Comparison of ENCODE assay signal across 8 mouse cellular contexts in the genomic region with DNA sequence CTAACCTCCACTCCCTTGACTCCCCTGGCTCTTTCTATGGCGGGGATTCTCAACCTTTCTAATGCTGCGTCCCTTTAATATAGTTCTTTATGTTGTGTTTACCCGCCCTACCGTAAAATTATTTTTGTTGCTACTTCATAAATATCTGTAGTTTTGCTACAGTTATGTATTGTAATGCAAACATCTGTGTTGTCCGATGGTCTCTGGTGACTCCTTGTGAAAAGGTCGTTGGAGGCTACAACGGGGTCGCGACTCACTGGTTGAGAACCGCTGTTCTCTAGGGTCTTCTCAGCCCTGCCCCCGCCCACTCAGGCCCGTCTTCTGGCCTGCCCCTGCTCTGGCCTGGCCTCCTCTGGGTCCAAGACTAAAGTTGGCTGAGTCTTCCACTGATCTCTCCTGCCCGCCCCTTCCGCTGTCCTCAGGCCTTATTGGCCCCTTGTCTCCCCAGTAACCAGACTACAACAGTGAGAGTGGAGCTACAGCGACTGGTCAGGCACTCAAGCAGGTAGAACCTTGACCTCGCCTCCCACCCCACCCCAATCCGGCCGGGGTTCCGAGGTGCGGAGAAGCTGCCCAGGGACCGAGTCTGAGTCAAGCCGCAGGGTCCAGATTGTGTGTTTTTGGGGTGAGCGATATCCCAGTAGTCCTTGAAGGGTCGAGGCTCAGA. TPM values are rescaled to one million over a fixed set of nuclear protein-coding genes. Genes with fewer than 3 reads are reported as not detected.
A peak's percentile ranks its signal among the peaks of the same experiment; 100 is the strongest.
DNase-seq lines count a peak whose midpoint lies in the region; ATAC-seq and TF ChIP-seq lines count a peak whose summit lies in the region.

A gene (plus strand): TSS at position 311 of the 667 bp plus-strand sequence.

- DNase-seq in adrenal gland, postnatal 25 days, result peak; percentile 76
- DNase-seq in kidney, postnatal 14 days, result peak; percentile 91
- DNase-seq in lung, postnatal 14 days, result peak; percentile 73
- peak; percentile 67 for DNase-seq in ovary, postnatal 10 days (ENCODE audit: low spot score)
- DNase-seq in yolk sac, embryonic 10.5 days (ENCODE audit: low spot score), result peak; percentile 85

- TF ChIP-seq EP300 in ES-Bruce4 (IDR thresholded peaks at IDR 0.05; ENCODE audit: insufficient read depth, low read depth, low read length), result no peak

- H3K27ac ChIP-seq in ES-Bruce4 (ENCODE audit: insufficient read depth, low read length), result peak within 1 kb of the TSS; percentile 88
- H3K27ac ChIP-seq in heart, embryonic 16.5 days (ENCODE audit: low read length), result peak within 1 kb of the TSS; percentile 95

- peak; percentile 65 for ATAC-seq in heart, embryonic 16.5 days (replicated peaks; ENCODE audit: extremely low read depth, insufficient read depth, low FRiP score)

- H3K9me3 ChIP-seq in ES-Bruce4 (replicated peaks; ENCODE audit: control insufficient read depth, insufficient read depth, low read length, poor library complexity, severe bottlenecking), result no peaks in the 10 kb centered on the region
- peaks cover 7% of the 10 kb centered on the region for H3K9me3 ChIP-seq in erythroblast, embryonic 14.5 days (ENCODE audit: control insufficient read depth, low read length)
- peaks cover 6% of the 10 kb centered on the region; the same call in 1 of the 2 replicates for H3K9me3 ChIP-seq in heart, embryonic 16.5 days (replicated peaks; ENCODE audit: control insufficient read depth, low read length)

- TF ChIP-seq CTCF in ES-Bruce4 (IDR thresholded peaks at IDR 0.05; ENCODE audit: low read depth, low read length), result no peak

- peak; percentile 49 for TF ChIP-seq POLR2A in ES-Bruce4 (IDR thresholded peaks at IDR 0.05; ENCODE audit: insufficient read depth, low read length)

- 6% methylated on average over 24 of the region's 24 CpGs for WGBS in heart, embryonic 16.5 days

- no peaks in the 10 kb centered on the region for H3K36me3 ChIP-seq in ES-Bruce4 (ENCODE audit: control insufficient read depth, insufficient read depth, low read length, poor library complexity, severe bottlenecking)
- peaks cover 5% of the 10 kb centered on the region for H3K36me3 ChIP-seq in erythroblast, embryonic 14.5 days (ENCODE audit: control insufficient read depth)
- H3K36me3 ChIP-seq in heart, embryonic 16.5 days (ENCODE audit: control insufficient read depth, insufficient read depth), result no peaks in the 10 kb centered on the region

- H3K9ac ChIP-seq in ES-Bruce4 (ENCODE audit: low read depth, poor library complexity, severe bottlenecking), result peak within 1 kb of the TSS; percentile 50
- peak within 1 kb of the TSS; percentile 70 for H3K9ac ChIP-seq in heart, embryonic 16.5 days (ENCODE audit: low read length)

- H3K4me2 ChIP-seq in heart, embryonic 16.5 days (ENCODE audit: low read depth, low read length), result peak within 1 kb of the TSS; percentile 83

- H3K4me3 ChIP-seq in ES-Bruce4 (ENCODE audit: low read depth, low read length), result peak within 1 kb of the TSS; percentile 92
- peak within 1 kb of the TSS; percentile 71 for H3K4me3 ChIP-seq in erythroblast, embryonic 14.5 days (replicated peaks)
- H3K4me3 ChIP-seq in heart, embryonic 16.5 days (ENCODE audit: low read length), result peak within 1 kb of the TSS; percentile 63

- peaks cover 2% of the 10 kb centered on the region for H3K4me1 ChIP-seq in ES-Bruce4 (ENCODE audit: control insufficient read depth, insufficient read depth, low read length)
- H3K4me1 ChIP-seq in erythroblast, embryonic 14.5 days (ENCODE audit: control insufficient read depth), result peaks cover 59% of the 10 kb centered on the region
- H3K4me1 ChIP-seq in heart, embryonic 16.5 days (ENCODE audit: control insufficient read depth, insufficient read depth, low read length), result peaks cover 8% of the 10 kb centered on the region

- no peaks in the 10 kb centered on the region for H3K27me3 ChIP-seq in ES-Bruce4 (ENCODE audit: control insufficient read depth, insufficient read depth, low read length, poor library complexity, severe bottlenecking)
- H3K27me3 ChIP-seq in erythroblast, embryonic 14.5 days (ENCODE audit: control insufficient read depth), result peaks cover 9% of the 10 kb centered on the region
- H3K27me3 ChIP-seq in heart, embryonic 16.5 days (ENCODE audit: control insufficient read depth, insufficient read depth, low read length), result peaks cover 6% of the 10 kb centered on the region

RNA-seq across cellular contexts. Expression of the gene that starts here (rescaled TPM):
- polyA plus RNA-seq in ES-Bruce4 (2011; ENCODE audit: insufficient read depth, insufficient read length, low read depth, missing spikeins), result 7.6 and 10.2 TPM in 2 replicates
- total RNA-seq in adrenal gland, postnatal 25 days (2021), result 26.4 and 27.9 TPM in 2 replicates
- polyA plus RNA-seq in erythroblast, embryonic 14.5 days (2012), result 0.02 TPM in 1 of 2 replicates, not detected in the other
- 3.8 and 3.9 TPM in 2 replicates for polyA plus RNA-seq in heart, embryonic 16.5 days (2015; fragmentation: Nextera tagmentation; extraction: Ambion mirVana)

Comparison
In these comparisons a context has a peak if more than half of its experiments do, and no peak if none do; other contexts are left out.
1. Peak in every context shown above with its lines: DNase-seq, ATAC-seq, H3K4me3 ChIP-seq and H3K27ac ChIP-seq.